Mouse (Mus musculus): Measurements from ENCODE around the gene Cbl. TPM values are rescaled to one million over a fixed set of nuclear protein-coding genes. Genes with fewer than 3 reads are reported as not detected.

The Cbl gene
- polyA plus RNA-seq, 1 experiment = 279 TPM

GRCm38 (mm10) chr9:44144023-44144717, 89.7 kb downstream of the Cbl start:
- 15% methylated on average over 7 of the region's 8 CpGs for WGBS
- peak overlapping the region; percentile 58 for H3K27ac ChIP-seq (ENCODE audit: insufficient read depth, low read depth, low read length)
- H3K4me1 ChIP-seq (ENCODE audit: control insufficient read depth, insufficient read depth, low read length) = peaks cover 14% of the 10 kb centered on the region
- TF ChIP-seq CTCF (IDR thresholded peaks at IDR 0.05; ENCODE audit: insufficient read depth, low read depth, low read length) (no peak), POLR2A (IDR thresholded peaks at IDR 0.05; ENCODE audit: insufficient read depth, low read depth, low read length) (no peak)
- no peak overlapping the region for H3K4me3 ChIP-seq (ENCODE audit: insufficient read depth, low read depth, low read length)

GRCm38 (mm10) chr9:44143421-44143820, 90.4 kb downstream of the Cbl start:
- Histone ChIP-seq H3K4me3 (ENCODE audit: insufficient read depth, low read depth, low read length) (no peak overlapping the region), H3K4me1 (ENCODE audit: control insufficient read depth, insufficient read depth, low read length) (peaks cover 14% of the 10 kb centered on the region), H3K27ac (ENCODE audit: insufficient read depth, low read depth, low read length) (peak overlapping the region; percentile 58; the same call in 1 of the 2 replicates)
- no peak for TF ChIP-seq CTCF (IDR thresholded peaks at IDR 0.05; ENCODE audit: insufficient read depth, low read depth, low read length)
- no peak for TF ChIP-seq POLR2A (IDR thresholded peaks at IDR 0.05; ENCODE audit: insufficient read depth, low read depth, low read length)
- WGBS = 38% methylated on average over 5 of the region's 5 CpGs

GRCm38 (mm10) chr9:44141951-44142350, 91.9 kb downstream of the Cbl start:
- H3K27ac ChIP-seq (ENCODE audit: insufficient read depth, low read depth, low read length) = no peak overlapping the region
- TF ChIP-seq CTCF (IDR thresholded peaks at IDR 0.05; ENCODE audit: insufficient read depth, low read depth, low read length) (no peak), POLR2A (IDR thresholded peaks at IDR 0.05; ENCODE audit: insufficient read depth, low read depth, low read length) (no peak)
- H3K4me3 ChIP-seq (ENCODE audit: insufficient read depth, low read depth, low read length) = no peak overlapping the region
- H3K4me1 ChIP-seq (ENCODE audit: control insufficient read depth, insufficient read depth, low read length) = peaks cover 14% of the 10 kb centered on the region
- WGBS = 64% methylated on average over 5 of the region's 5 CpGs

- 82% methylated on average over 4 of the region's 4 CpGs for WGBS
- no peak overlapping the region for H3K27ac ChIP-seq (ENCODE audit: insufficient read depth, low read depth, low read length)
- no peak overlapping the region for H3K4me3 ChIP-seq (ENCODE audit: insufficient read depth, low read depth, low read length)
- TF ChIP-seq CTCF (IDR thresholded peaks at IDR 0.05; ENCODE audit: insufficient read depth, low read depth, low read length) (no peak), POLR2A (IDR thresholded peaks at IDR 0.05; ENCODE audit: insufficient read depth, low read depth, low read length) (no peak)
- H3K4me1 ChIP-seq (ENCODE audit: control insufficient read depth, insufficient read depth, low read length) = peaks cover 22% of the 10 kb centered on the region
Observed at GRCm38 (mm10) chr9:44137846-44138245, 96.0 kb downstream of the Cbl start.

GRCm38 (mm10) chr9:44135731-44136411, 98.0 kb downstream of the Cbl start:
- 61% methylated on average over 7 of the region's 7 CpGs for WGBS
- Histone ChIP-seq H3K4me3 (ENCODE audit: insufficient read depth, low read depth, low read length) (no peak overlapping the region), H3K27ac (ENCODE audit: insufficient read depth, low read depth, low read length) (no peak overlapping the region), H3K4me1 (ENCODE audit: control insufficient read depth, insufficient read depth, low read length) (peaks cover 26% of the 10 kb centered on the region)
- TF ChIP-seq POLR2A (IDR thresholded peaks at IDR 0.05; ENCODE audit: insufficient read depth, low read depth, low read length) = no peak
- no peak for TF ChIP-seq CTCF (IDR thresholded peaks at IDR 0.05; ENCODE audit: insufficient read depth, low read depth, low read length)

- Histone ChIP-seq H3K27ac (ENCODE audit: insufficient read depth, low read depth, low read length) (no peak overlapping the region), H3K4me3 (ENCODE audit: insufficient read depth, low read depth, low read length) (peak overlapping the region; percentile 35), H3K4me1 (ENCODE audit: control insufficient read depth, insufficient read depth, low read length) (peaks cover 33% of the 10 kb centered on the region)
- WGBS = 6% methylated on average over 49 of the region's 49 CpGs
- no peak for TF ChIP-seq POLR2A (IDR thresholded peaks at IDR 0.05; ENCODE audit: insufficient read depth, low read depth, low read length)
- TF ChIP-seq CTCF (IDR thresholded peaks at IDR 0.05; ENCODE audit: insufficient read depth, low read depth, low read length) = no peak
Observed at GRCm38 (mm10) chr9:44134851-44135730, 98.8 kb downstream of the Cbl start.

GRCm38 (mm10) chr9:44134101-44134850, 99.6 kb downstream of the Cbl start, which contains the start of gene Mcam:
Mcam (plus strand) TSS chr9:44134469.
- H3K27ac ChIP-seq (ENCODE audit: insufficient read depth, low read depth, low read length) = no peak within 1 kb of the TSS
- peaks cover 40% of the 10 kb centered on the region for H3K4me1 ChIP-seq (ENCODE audit: control insufficient read depth, insufficient read depth, low read length)
- 2% methylated on average over 55 of the region's 55 CpGs for WGBS
- peak within 1 kb of the TSS; percentile 35 for H3K4me3 ChIP-seq (ENCODE audit: insufficient read depth, low read depth, low read length)
- TF ChIP-seq CTCF (IDR thresholded peaks at IDR 0.05; ENCODE audit: insufficient read depth, low read depth, low read length) (no peak), POLR2A (IDR thresholded peaks at IDR 0.05; ENCODE audit: insufficient read depth, low read depth, low read length) (no peak)

- Histone ChIP-seq H3K4me1 (ENCODE audit: control insufficient read depth, insufficient read depth, low read length) (peaks cover 40% of the 10 kb centered on the region), H3K4me3 (ENCODE audit: insufficient read depth, low read depth, low read length) (no peak overlapping the region), H3K27ac (ENCODE audit: insufficient read depth, low read depth, low read length) (no peak overlapping the region)
- TF ChIP-seq POLR2A (IDR thresholded peaks at IDR 0.05; ENCODE audit: insufficient read depth, low read depth, low read length) (no peak), CTCF (IDR thresholded peaks at IDR 0.05; ENCODE audit: insufficient read depth, low read depth, low read length) (no peak)
- WGBS = 35% methylated on average over 2 of the region's 2 CpGs
Observed at GRCm38 (mm10) chr9:44133287-44133686, 100.6 kb downstream of the Cbl start.

Data from olfactory bulb, adult 2 months (tissue).